Comparison of ENCODE assay signal across 10 mouse cellular contexts in the genomic region with DNA sequence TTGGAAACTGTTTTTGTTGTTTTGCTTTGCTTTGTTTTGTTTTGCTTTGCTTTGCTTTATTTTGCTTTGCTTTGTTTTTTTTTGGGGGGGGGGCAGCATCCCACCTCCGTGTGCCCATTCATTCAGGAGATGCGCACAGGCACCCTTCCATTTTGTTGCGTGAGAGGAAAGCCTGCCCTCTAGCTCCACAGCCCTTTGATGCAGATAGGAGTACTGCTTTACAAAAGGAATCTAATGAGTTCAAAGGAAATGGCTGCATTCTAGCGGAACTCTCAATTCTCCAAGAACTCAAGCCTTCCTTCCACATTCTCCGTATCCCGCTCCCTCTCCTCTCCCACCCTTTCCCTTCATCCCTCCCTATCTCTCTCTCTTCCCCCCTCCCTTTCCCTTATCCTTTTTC.
A peak's percentile ranks its signal among the peaks of the same experiment; 100 is the strongest.
DNase-seq lines count a peak whose midpoint lies in the region; ATAC-seq and TF ChIP-seq lines count a peak whose summit lies in the region.
"Had no signal": no experiment of that assay in that cellular context is flagged by ENCODE, and none has a peak within 500 bp of the region (broad histone marks: within the 10 kb centered on the region; RNA-seq: fewer than 3 reads in every experiment).

No protein-coding gene starts in this region.

- DNase-seq in heart, embryonic 10.5 days (ENCODE audit: low spot score) = no peak
- no peak for DNase-seq in heart, adult 8-10 months (ENCODE audit: low spot score)
- peak; percentile 73 for DNase-seq in ZHBTc4 (ENCODE audit: low read depth, low spot score)
- no peak for DNase-seq in heart, postnatal 0 days (ENCODE audit: low spot score)
- DNase-seq in lung, postnatal 36 days = peak; percentile 14
- no peak for DNase-seq in gastrocnemius, postnatal 4 days (ENCODE audit: low spot score in 2 of 2)
- no peak for DNase-seq in ovary, postnatal 10 days (ENCODE audit: low spot score)
- no peak for DNase-seq in gastrocnemius, adult 18-20 months (ENCODE audit: low spot score)

- H3K4me1 ChIP-seq in heart, embryonic 10.5 days = peaks cover 23% of the 10 kb centered on the region; the same call in 1 of the 2 replicates
- H3K4me1 ChIP-seq in heart, postnatal 0 days (ENCODE audit: control insufficient read depth, insufficient read depth) = no peaks in the 10 kb centered on the region; the same call in 1 of the 2 replicates

- H3K9me3 ChIP-seq in heart, embryonic 10.5 days = no peaks in the 10 kb centered on the region
- H3K9me3 ChIP-seq in heart, postnatal 0 days (replicated peaks; ENCODE audit: control insufficient read depth, low read length) = no peaks in the 10 kb centered on the region

- no peaks in the 10 kb centered on the region for H3K36me3 ChIP-seq in heart, embryonic 10.5 days
- no peaks in the 10 kb centered on the region for H3K36me3 ChIP-seq in heart, postnatal 0 days (replicated peaks; ENCODE audit: control insufficient read depth, insufficient read depth, low read length)
- H3K36me3 ChIP-seq: G1E had no signal

- peak overlapping the region; percentile 38 for H3K4me2 ChIP-seq in heart, postnatal 0 days (ENCODE audit: low read depth, low read length)

- H3K4me3 ChIP-seq in heart, embryonic 10.5 days = peak overlapping the region; percentile 44
- H3K4me3 ChIP-seq in heart, postnatal 0 days (ENCODE audit: low read depth, low read length) = peak overlapping the region; percentile 12; the same call in 1 of the 2 replicates
- H3K4me3 ChIP-seq: myocyte had no signal

- TF ChIP-seq EP300 in heart, postnatal 0 days (IDR thresholded peaks at IDR 0.05; ENCODE audit: low read depth) = no peak

- H3K9ac ChIP-seq in heart, postnatal 0 days (replicated peaks; ENCODE audit: low read depth, low read length) = no peak overlapping the region

- TF ChIP-seq CTCF in heart, postnatal 0 days (IDR thresholded peaks at IDR 0.05; ENCODE audit: low read depth) = peak; percentile 34

- H3K27ac ChIP-seq in heart, embryonic 10.5 days = 0 out of 2 replicates have a peak overlapping the region, but pooled peaks have one; percentile 9
- no peak overlapping the region for H3K27ac ChIP-seq in heart, postnatal 0 days (ENCODE audit: low read depth)

- 17% methylated on average over 6 of the region's 6 CpGs for WGBS in heart, embryonic 10.5 days
- 14% methylated on average over 6 of the region's 6 CpGs for WGBS in heart, postnatal 0 days

- H3K27me3 ChIP-seq in heart, embryonic 10.5 days (ENCODE audit: insufficient read depth, poor library complexity, severe bottlenecking) = peaks cover 71% of the 10 kb centered on the region
- peaks cover 84% of the 10 kb centered on the region for H3K27me3 ChIP-seq in heart, postnatal 0 days (ENCODE audit: control insufficient read depth, insufficient read depth, low read length)

- ATAC-seq in heart, postnatal 0 days (ENCODE audit: insufficient read depth, low read depth) = no peak

Comparison
In these comparisons a context has a peak if more than half of its experiments do, and no peak if none do; other contexts are left out.
1. DNase-seq: peak in ZHBTc4 (single experiment) and lung, postnatal 36 days (single experiment); none in heart, embryonic 10.5 days (single experiment), heart, adult 8-10 months (single experiment), heart, postnatal 0 days (single experiment), gastrocnemius, postnatal 4 days (0 of 2), ovary, postnatal 10 days (single experiment) and gastrocnemius, adult 18-20 months (single experiment).